Mouse (Mus musculus) limb, embryonic 14.5 days (tissue): ENCODE measurements around the gene Gtf3c1. TPM values are rescaled to one million over a fixed set of nuclear protein-coding genes. Genes with fewer than 3 reads are reported as not detected.

Experiments used
- ATAC-seq: fragments of 200-750 bp; cut with Nextera tagmentation; 2 replicates; pipeline ENCODE4 v1.8.0; 2017; ENCODE audit warnings: low read depth, moderate number of reproducible peaks, moderate TSS enrichment; ENCODE audit not compliant: low FRiP score
- DNase-seq: peaks from one replicate; pipeline ENCODE4 v3.0.0-alpha.2; 2015; ENCODE audit warnings: low spot score
- H3K27ac ChIP-seq: fragments of 300-500 bp; sonication (generic); replicated peaks from 2 replicates; pipeline ENCODE4 v1.5.1; 2014; ENCODE audit warnings: low read depth, mild to moderate bottlenecking, low read length, moderate library complexity, mixed read lengths
- H3K27me3 ChIP-seq: fragments of 300-500 bp; sonication (generic); 2 replicates; pipeline ENCODE4 v1.6.1; 2014; ENCODE audit warnings: low read length, mixed read lengths; ENCODE audit not compliant: control insufficient read depth, insufficient read depth
- H3K36me3 ChIP-seq: fragments of 300-500 bp; sonication (generic); 2 replicates; pipeline ENCODE4 v1.6.1; 2014; ENCODE audit warnings: mild to moderate bottlenecking, low read length, moderate library complexity, mixed read lengths; ENCODE audit not compliant: control insufficient read depth, insufficient read depth
- H3K4me1 ChIP-seq: fragments of 300-500 bp; sonication (generic); 2 replicates; pipeline ENCODE4 v1.6.1; 2014; ENCODE audit warnings: antibody characterized with exemption, low read length, mixed read lengths; ENCODE audit not compliant: control insufficient read depth, insufficient read depth
- H3K4me2 ChIP-seq: fragments of 300-500 bp; sonication (generic); replicated peaks from 2 replicates; pipeline ENCODE4 v1.6.1; 2014; ENCODE audit warnings: low read depth, mild to moderate bottlenecking, low read length, moderate library complexity; ENCODE audit not compliant: severe bottlenecking
- H3K4me3 ChIP-seq: fragments of 300-500 bp; sonication (generic); replicated peaks from 2 replicates; pipeline ENCODE4 v1.5.1; 2014; ENCODE audit warnings: low read length
- H3K9ac ChIP-seq: fragments of 300-500 bp; sonication (generic); 2 replicates; pipeline ENCODE4 v1.6.1; 2014; ENCODE audit warnings: mild to moderate bottlenecking, low read depth, low read length, moderate library complexity; ENCODE audit not compliant: severe bottlenecking
- H3K9me3 ChIP-seq: fragments of 300-500 bp; sonication (generic); 2 replicates; pipeline ENCODE4 v1.6.1; 2016; ENCODE audit warnings: low read length; ENCODE audit not compliant: control insufficient read depth
- POLR2A ChIP-seq: fragments of 200-500 bp; IDR thresholded peaks from 2 replicates; pipeline ENCODE4 v1.8.0; 2012; ENCODE audit warnings: inconsistent platforms, mild to moderate bottlenecking, moderate library complexity, borderline replicate concordance; ENCODE audit not compliant: insufficient read depth, insufficient read length; ENCODE audit errors: extremely low read depth
- WGBS: fragments of 180-500 bp; shearing (Covaris S2); extraction: QIAGEN DNeasy Blood & Tissue Kit; methylation state at CpG from one replicate; pipeline ENCODE4 v1.1.7; 2014; 5-methylcytosine and 5-hydroxymethylcytosine counted together
- polyA plus RNA-seq, 2 experiments: library from polyadenylated mRNA; depleted of rRNA in 1 of 2; stranded (reverse) in 1 of 2; unstranded in 1 of 2; fragments of >200 nt; fragmentation: Nextera tagmentation in 1 of 2; extraction: Ambion mirVana in 1 of 2; gene quantifications; 2 replicates each; pipeline versions ENCODE4 v1.2.1 to v1.2.3; 2012 to 2014

The Gtf3c1 gene
- polyA plus RNA-seq, 2 experiments = 27.9 to 40.7 TPM

DNA sequence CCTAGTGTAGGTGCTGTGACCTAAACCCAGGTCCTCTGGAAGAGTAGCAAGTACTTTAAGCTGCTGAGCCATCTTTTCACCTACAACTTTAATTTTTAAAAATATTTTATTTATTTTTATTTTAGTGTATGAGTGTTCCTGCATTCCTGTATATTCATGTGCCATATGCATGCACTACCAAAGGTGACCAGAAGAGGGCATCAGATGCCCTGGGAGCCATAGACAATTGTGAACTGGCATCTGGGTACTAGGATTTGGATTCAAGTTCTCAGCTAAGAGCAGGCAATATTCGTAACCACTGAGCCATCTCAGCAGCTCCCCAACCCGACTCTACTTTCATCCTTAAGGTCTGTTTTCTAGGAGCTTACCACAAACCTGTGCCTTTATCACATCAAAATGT lies 32.7 kb downstream of the Gtf3c1 start:
- Histone ChIP-seq H3K9me3 (no peaks in the 10 kb centered on the region), H3K4me3 (no peak overlapping the region), H3K4me1 (no peaks in the 10 kb centered on the region), H3K9ac (no peak overlapping the region), H3K27ac (no peak overlapping the region), H3K4me2 (no peak overlapping the region), H3K27me3 (no peaks in the 10 kb centered on the region), H3K36me3 (peaks cover 96% of the 10 kb centered on the region)
- DNase-seq (peak; percentile 34), ATAC-seq (no peak)
- 83% methylated on average over 2 of the region's 2 CpGs for WGBS
- no peak for TF ChIP-seq POLR2A

DNA sequence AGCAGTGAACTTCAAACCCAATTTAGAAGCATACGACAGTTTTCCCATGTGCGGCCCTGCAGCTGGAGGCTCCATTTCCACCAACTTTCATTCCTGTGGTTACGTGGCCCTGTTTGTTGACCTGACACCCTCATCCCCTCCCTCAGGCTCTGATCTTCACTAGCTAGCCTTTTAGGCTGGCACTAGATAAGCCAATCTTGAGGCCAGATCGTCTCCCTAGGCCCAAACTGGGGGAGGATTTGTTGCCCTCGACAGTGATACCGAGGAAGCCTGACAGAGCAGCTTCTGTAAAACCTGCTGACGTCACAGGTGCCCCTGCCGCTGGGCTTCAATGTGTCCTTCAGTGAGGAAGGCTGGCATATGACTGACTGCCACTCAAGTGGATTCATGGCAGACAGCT lies 36.2 kb downstream of the Gtf3c1 start:
- Histone ChIP-seq H3K36me3 (peaks cover 97% of the 10 kb centered on the region), H3K27me3 (no peaks in the 10 kb centered on the region), H3K4me3 (no peak overlapping the region), H3K4me1 (no peaks in the 10 kb centered on the region), H3K9ac (no peak overlapping the region), H3K27ac (no peak overlapping the region), H3K9me3 (no peaks in the 10 kb centered on the region), H3K4me2 (no peak overlapping the region)
- TF ChIP-seq POLR2A = no peak
- 90% methylated on average over 8 of the region's 8 CpGs for WGBS
- DNase-seq (no peak), ATAC-seq (no peak)

DNA sequence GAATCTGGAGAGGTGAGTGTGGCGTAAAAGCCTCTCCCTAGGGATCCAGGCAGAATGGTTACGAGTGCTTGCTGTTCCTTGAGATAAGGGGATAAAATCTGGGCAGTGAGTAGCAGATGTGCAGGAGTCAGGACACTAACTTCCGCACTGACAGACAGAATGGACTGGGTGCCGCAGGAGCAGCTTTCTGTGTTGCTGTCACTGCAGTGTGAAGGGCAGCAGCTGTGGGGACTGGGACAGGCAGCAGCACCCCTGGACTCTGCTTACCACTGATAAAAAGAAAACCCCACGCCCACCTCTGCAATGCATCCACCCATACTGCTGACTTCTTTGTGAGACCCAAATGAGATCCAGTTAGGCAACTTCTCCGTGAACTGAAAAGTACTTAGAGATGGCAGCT lies 36.7 kb downstream of the Gtf3c1 start:
- Histone ChIP-seq H3K4me2 (no peak overlapping the region), H3K27ac (no peak overlapping the region), H3K4me1 (no peaks in the 10 kb centered on the region), H3K27me3 (no peaks in the 10 kb centered on the region), H3K36me3 (peaks cover 97% of the 10 kb centered on the region), H3K4me3 (no peak overlapping the region), H3K9ac (no peak overlapping the region), H3K9me3 (no peaks in the 10 kb centered on the region)
- no peak for TF ChIP-seq POLR2A
- ATAC-seq (no peak), DNase-seq (no peak)
- WGBS = 90% methylated on average over 6 of the region's 6 CpGs

DNA sequence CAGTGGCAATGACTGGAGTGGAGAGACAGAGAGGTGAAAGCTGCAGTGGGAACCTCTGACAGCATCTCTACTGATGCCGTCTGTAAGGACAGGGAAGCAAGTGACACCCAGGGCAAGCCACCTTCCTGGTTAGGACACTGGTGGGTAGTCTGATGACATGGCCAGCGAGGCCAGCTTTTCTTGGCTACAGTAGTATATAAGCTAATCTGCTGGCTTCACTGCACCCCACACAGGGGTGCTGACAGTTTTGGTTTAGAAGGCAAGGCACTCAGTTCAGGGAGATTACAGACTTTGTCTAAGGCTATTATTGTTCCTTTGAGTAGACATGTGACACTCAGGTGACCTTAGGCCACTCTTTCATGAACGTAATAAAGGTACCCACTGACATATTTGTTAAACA lies 43.9 kb downstream of the Gtf3c1 start:
- Histone ChIP-seq H3K9me3 (no peaks in the 10 kb centered on the region), H3K4me3 (no peak overlapping the region), H3K9ac (no peak overlapping the region), H3K4me2 (no peak overlapping the region), H3K36me3 (peaks cover 99% of the 10 kb centered on the region), H3K27me3 (no peaks in the 10 kb centered on the region), H3K4me1 (no peaks in the 10 kb centered on the region), H3K27ac (no peak overlapping the region)
- no peak for ATAC-seq
- TF ChIP-seq POLR2A = no peak
- 91% methylated on average over 3 of the region's 3 CpGs for WGBS
- no peak for DNase-seq

DNA sequence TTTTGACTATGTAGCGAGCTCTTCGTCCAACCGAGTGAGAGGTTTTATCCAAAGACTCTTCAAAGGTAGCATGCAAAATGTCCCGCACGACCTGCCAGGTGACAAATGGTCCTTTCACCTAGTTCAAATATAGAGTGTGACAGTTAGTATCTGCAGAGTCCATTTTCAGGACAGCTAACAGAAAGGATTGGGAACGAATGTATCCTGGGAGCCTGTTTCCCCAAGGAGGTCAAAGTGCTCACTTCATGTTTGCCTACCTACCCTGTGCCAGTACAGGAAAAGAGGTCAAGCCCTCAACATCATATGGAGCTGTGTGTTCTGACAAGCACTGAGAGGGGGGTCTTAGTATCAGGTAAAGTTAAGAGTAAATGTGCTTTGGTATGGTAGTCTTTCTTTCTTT lies 50.1 kb downstream of the Gtf3c1 start:
- WGBS = 96% methylated on average over 6 of the region's 6 CpGs
- peaks cover 100% of the 10 kb centered on the region for H3K36me3 ChIP-seq

DNA sequence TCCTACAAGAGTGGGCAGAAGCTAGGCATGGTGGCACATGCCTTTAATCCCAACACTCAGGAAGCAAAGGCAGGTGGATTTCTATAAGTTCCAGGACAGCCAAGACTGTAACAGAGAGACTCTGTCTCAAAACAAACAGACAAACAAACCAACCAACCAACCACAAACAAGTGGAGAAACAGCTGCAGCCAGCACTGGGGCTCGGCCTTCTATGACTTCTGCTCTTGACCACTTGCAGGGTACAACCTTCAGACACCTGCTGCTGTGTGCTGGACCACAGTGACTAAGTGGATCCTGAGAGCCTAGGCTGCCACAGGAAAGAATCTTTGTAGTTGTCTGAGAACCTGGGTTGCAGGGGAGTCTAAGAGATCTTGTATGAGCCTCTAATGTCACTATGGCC lies 58.6 kb downstream of the Gtf3c1 start:
- Histone ChIP-seq H3K27ac (no peak overlapping the region), H3K27me3 (no peaks in the 10 kb centered on the region), H3K4me3 (no peak overlapping the region), H3K36me3 (peaks cover 98% of the 10 kb centered on the region), H3K9ac (no peak overlapping the region), H3K4me1 (no peaks in the 10 kb centered on the region), H3K9me3 (no peaks in the 10 kb centered on the region), H3K4me2 (no peak overlapping the region)
- no peak for ATAC-seq
- no peak for TF ChIP-seq POLR2A
- DNase-seq = no peak
- 90% methylated on average over 1 of the region's 1 CpGs for WGBS

More for the DNA sequence above, 50.1 kb downstream of the Gtf3c1 start:
- no peak overlapping the region for H3K27ac ChIP-seq
- no peak for TF ChIP-seq POLR2A
- DNase-seq (no peak), ATAC-seq (no peak)
- H3K4me1 ChIP-seq = no peaks in the 10 kb centered on the region
- no peak overlapping the region for H3K4me2 ChIP-seq
- H3K27me3 ChIP-seq = no peaks in the 10 kb centered on the region
- no peaks in the 10 kb centered on the region for H3K9me3 ChIP-seq
- no peak overlapping the region for H3K9ac ChIP-seq
- H3K4me3 ChIP-seq = no peak overlapping the region
